Mouse (Mus musculus): Measurements from ENCODE around the gene Zfp853.

The Zfp853 gene

DNA sequence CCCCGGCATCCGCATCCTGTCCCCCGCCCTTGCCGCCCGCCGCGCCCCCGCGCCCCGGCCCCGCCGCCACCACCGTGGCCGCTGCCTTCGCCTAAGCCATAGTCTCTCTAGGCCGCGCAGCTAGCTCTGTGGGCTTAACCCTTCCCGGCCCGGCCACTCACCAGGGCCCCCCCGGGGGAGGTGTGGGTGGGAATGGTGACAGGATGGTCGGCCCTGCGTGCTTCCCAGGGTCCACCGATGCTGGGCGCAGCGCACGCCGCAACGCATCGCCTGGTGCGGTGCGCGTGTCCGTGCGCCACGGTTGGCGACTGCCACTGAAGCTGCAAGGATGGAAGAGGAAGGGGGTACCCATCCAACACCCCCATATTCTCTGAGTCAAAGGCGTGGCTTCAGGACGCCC is at the start of gene Zfp853:
TSS of gene Zfp853 (minus strand) at position 220 of the 400 bp plus-strand sequence.
- no peak for DNase-seq (ENCODE audit: extremely low read depth, low read depth)

DNA sequence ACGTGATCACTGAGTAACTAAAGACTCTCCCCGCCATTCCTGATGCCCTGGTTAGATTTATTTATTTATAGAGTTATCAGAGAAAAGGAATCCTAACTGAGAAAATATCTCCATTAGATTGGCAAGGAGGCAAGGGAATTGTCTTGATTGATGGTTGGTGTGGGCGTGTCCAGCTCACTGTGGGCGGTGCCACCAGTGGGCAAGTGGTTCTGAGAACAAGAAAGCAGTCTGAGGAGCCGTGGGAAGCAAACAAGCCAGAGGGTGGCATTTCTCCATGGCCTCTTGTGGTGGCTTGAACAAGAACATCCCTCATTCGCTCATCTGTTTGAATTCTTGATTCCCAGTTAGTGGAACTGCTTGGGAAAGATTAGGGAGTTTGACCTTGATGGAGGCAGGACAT is 46.2 kb upstream of the Zfp853 start:
- DNase-seq (ENCODE audit: extremely low read depth, low read depth), result no peak

DNA sequence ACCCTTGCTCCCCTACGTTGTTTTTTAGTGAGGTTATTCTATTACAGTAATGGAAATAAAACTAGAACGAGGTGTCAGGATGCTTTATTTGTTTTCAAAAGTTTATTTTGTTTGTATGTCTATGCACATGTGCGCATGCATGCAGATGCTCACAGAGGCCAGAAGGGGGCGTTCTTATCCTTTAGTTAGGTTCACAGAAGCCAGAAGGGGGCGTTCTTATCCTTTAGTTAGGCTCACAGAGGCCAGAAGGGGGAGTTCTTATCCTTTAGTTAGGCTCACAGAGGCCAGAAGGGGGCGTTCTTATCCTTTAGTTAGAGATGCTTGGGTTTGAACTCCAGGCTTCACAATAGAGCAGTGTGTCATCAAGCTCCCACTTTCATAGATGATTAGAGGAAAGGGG is 43.1 kb upstream of the Zfp853 start:
- DNase-seq (ENCODE audit: extremely low read depth, low read depth), result no peak

DNA sequence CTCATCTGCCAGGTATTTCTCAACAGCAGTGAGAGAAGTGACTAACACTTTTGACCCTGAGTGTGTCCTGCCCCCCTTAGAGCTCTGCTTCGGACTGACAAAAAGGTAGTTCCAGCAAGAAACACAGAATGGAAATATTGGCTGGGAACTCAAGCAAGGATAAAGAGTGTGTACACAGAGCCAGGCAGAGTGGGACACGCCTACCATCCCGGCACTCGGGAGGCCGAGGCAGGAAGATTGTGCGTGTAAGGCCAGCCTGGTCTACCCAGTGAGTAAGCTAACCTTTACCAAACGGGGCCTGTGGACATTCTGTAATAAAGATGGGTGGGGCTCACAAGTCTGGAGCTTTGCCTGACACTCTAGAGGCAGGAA is 41.7 kb upstream of the Zfp853 start:
- DNase-seq (ENCODE audit: extremely low read depth, low read depth), result no peak

DNA sequence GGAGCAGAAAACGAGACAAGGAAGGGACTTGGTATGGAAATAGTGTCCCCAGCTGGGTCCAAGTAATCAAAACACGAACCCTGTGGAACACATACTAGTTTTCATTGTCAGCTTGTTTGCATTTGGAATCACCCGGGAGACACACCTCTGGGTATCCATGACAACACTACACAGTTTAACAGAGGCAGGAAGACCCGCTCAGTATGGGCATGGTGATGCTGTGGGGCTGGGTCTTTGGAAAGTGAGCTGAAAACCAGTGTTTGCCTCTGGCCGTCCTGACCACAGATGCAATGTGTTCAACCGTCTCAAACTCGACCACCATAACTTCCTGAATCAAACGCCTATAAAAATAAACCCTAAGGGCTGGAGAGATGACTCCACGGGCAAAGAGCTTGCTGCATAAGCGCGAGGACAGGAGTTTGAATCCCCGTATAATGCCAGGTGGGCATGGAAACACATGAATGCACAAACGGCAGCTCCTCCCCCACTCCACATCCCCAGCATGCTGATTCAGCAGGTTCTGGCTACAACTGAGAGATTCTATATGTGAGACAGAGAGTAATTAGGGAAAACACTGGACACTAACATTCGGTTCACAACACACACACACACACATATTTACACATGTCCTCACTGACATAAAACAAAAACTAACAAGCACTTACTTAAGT is 41.1 kb upstream of the Zfp853 start:
- DNase-seq (ENCODE audit: extremely low read depth, low read depth), result no peak

DNA sequence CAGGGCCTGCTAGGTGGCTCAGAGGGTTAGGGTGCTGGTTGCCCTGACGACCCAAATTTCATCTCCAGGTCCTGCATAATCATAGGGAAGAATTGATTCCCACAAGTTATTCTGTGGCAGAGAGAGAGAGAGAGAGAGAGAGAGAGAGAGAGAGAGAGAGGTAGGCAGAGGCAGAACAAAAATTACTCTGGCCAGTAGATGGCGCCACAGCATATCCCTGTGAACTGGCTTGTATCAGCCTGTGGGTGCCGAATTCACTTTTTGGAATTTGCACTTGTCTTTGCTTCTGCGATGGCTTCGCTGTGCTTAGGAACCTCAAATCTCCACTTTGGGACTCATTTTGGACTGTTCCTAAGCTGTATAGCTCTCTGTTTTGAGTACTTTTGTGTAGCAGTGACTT is 40.4 kb upstream of the Zfp853 start:
- DNase-seq (ENCODE audit: extremely low read depth, low read depth), result peak; percentile 69

DNA sequence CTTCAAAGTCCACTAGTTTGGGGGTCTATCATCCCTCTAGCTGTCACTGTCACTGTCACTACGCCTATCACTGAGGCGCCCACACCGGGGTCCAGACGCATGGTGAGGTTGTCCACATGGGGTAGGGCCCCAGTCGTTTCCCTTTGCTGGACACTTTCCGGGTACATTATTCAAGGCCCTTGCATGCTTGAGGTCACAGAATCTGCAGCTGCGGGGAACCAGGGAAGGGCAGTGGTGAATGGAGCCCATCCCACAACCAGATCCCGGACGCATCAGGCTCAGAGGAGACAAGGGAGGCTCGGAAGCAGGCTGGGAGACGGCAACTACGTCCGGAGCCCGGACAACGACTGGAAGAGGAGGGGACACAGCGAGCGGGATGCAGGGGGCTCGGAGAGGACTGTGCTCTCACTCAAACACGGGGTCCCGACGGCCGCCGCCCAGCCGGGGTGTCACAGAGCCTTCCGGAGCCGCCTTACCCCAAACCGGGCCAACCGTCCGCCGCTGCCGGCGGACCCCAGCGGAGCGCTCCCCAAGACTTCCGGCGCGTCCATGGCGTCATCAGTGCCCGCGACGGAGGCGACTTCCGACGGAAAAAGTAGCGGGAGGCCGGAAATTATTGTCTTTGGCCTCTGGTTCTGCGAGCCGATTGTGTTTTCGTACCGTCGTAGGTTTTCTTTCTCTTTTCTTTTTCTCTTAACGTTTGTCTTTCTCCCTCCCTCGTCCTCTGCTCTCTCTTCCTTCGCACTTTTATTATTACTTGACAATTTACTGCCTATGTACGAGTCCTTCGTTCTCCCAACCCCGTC is 35.5 kb upstream of the Zfp853 start, which contains the start of gene Zdhhc4:
TSS of gene Zdhhc4 (minus strand) at position 567 of the 806 bp plus-strand sequence.
- peak; percentile 63 for DNase-seq (ENCODE audit: extremely low read depth, low read depth)

DNA sequence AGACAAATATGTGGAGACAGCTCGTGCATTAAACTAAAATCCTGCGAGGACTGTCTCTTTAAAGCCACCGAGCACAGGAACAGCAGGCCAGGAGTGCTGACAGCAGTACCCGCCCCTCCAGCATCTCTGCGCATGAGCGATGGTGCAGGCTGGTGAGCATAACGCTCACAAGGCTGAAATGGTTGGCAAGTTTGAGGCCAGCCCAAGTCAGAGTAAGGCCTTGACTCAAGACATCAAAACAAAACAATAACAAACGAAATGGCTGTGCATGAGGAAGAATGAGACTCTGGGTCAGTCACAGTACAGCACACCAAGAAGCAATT is 23.8 kb upstream of the Zfp853 start:
- no peak for DNase-seq (ENCODE audit: extremely low read depth, low read depth)

DNA sequence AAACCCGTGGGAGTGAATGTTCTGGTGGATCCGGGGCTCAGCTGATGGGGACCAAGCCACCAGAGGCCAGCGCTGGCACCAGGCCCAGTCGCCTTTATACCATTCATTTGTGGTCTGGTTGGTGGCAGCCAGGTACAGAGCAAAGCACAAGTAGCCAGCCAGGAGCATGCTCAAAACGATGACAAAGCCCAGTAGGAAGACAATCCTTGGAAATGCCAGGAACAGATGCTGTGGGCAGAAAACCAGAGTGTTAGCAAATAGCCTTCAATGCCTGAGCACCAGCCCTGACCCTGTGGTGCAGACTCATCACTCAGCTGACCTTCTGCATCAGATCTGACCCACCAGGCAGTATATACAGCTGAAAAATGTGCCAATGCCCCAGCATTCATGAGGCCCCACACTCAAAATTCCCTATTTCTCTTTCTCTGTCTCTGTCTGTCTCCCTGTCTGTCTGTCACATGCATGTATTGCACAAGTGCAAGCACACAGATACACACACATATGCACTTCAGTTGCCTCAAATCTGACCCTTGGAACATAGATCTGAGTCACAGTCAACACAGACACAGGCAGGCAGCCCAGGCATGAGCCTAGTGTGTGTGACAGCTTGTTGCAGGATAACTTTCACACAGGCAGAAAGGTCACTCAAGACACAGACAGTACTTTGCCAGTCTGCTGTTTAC is 23.3 kb upstream of the Zfp853 start:
- no peak for DNase-seq (ENCODE audit: extremely low read depth, low read depth)

DNA sequence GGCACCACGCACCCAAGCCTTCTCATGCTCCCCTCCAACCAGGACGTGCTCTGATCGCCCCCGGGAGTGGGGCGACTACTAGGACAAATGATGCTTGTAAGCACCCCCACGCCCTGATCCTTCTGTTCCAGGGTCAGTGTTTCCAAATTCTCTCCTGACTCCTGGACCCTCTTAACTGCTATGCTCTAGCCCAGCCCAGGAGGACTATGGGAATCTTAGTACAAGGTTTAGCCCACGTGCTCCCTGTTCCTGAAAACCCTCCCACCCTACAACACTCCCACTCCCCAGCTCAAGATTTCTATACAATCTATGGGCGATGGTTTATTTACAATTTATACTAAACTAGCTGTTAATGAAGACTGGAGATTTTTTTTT is 22.1 kb upstream of the Zfp853 start:
- DNase-seq (ENCODE audit: extremely low read depth, low read depth), result no peak

DNA sequence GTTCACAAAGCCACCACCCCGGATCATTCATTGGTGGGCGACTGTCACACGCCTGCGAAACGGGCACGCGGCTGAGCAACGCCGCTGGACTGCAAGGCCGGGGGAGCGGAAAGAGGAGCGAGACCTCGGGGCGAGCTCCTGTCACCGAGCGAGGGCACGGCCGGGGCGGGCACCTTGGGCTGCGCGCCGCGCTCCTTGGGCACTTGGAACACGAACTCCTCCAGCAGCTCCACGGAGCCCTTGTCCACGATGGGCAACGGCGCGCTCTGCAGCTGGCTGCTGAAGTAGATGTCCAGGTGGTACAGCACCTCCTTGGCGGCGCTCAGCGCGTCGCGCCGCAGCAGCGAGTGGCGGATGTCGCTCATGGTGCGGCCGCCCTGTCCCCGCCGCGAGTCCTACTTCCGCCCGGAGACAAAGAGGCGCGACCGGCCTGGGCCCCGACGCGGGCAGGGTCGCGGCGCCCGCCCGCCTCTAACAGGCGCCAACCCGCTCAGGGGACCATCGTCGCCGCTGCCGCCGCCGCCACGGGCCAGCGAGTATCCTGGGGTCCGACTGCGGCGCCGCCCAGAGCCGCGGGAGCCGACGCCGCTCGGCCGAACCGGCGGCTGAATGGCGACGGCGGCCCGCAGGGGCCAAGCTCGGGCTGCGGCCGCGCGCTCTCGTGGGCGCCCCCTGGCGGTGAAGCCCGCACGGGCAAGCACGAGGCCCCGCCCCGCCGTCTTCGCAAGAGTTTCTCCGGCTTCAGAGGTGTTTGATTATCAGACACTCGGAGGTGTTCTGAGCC is 21.5 kb upstream of the Zfp853 start, which contains the start of gene E130309D02Rik:
TSS of gene E130309D02Rik (minus strand) at position 631 of the 784 bp plus-strand sequence.
- peak; percentile 38 for DNase-seq (ENCODE audit: extremely low read depth, low read depth)

DNA sequence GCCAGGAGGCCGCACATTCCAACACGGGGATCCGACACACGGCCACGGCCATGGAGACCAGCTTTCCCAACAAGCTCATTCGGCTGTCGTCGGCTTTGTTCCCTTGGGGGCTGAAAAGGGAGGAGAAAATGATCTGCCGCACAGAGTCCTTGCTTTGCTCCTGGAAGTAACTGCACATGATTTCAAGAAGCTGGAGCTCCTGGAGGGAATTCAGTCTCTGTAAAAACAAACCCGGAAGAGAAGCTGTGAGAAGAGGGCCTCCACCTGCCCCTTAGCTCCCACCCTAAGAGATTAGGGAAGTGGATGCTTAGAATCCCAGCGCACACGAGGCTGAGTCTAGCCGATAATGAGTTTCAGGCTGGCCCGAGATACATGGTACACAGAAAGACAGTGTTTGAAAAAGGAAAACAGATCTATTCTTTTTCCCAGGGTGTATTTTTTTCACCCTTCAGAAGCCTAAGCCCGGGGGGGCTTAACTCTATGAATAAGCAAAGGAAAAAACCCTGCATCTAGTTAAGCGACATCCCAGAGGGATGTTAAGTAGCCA is 20.8 kb upstream of the Zfp853 start:
- DNase-seq (ENCODE audit: extremely low read depth, low read depth), result peak; percentile 71

DNA sequence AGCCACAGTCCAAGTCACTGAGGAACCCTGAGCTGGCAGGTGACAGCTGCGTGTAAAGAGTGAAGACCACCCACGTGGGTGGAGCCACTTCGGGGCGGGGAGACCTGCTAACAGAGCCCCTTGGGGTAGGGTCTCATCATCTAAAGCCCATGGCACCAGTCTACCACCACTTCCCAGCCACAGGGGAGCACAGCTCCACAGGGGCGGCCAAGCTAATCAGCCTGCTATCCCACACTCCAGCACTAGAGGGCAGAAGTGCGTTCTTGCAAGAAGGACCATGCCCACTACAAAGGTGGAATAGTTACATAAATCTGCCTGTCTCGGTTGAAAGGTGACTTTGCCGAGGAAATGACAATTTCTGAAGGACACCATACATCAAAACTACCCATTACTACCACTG is 18.5 kb upstream of the Zfp853 start:
- DNase-seq (ENCODE audit: extremely low read depth, low read depth), result peak; percentile 50

DNA sequence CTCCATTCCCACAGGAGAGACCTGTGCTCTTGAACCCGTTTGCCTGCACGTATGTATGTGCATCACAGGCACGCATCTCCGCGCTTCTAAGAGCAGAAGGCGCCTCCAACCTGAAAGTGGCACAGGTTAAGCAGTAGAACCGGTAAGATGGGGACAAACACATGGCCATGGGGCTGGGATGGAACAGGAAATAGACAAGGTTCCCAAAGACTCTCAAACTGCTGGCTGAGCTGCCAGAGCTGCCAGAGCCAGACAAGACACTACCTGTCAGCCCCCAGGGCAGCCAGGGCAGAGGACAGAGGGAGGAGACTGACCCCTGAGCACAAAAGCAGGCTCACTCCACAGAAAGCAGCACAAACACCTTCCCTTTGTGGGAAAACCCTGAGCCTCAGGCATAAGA is 16.5 kb upstream of the Zfp853 start:
- DNase-seq (ENCODE audit: extremely low read depth, low read depth), result no peak

DNA sequence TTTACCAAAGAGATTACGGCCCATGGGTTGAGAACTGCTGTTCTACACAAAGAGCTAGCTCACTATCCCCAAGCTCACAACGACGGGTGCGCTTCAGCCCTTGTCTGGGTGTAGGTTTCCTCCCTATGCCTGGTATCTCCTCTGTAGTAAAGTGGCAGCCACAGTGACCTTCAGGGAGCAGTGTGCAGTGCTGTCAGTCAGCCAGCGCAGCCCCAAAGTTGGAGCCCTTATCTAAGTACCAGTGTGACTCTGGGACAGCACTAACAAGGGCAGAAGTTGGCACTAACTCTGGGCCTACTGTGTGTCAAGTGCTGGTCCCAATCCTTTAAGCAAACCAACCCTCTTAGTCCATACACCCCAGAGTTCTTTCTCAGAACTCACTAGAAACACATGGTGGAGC is 15.4 kb upstream of the Zfp853 start:
- no peak for DNase-seq (ENCODE audit: extremely low read depth, low read depth)

DNA sequence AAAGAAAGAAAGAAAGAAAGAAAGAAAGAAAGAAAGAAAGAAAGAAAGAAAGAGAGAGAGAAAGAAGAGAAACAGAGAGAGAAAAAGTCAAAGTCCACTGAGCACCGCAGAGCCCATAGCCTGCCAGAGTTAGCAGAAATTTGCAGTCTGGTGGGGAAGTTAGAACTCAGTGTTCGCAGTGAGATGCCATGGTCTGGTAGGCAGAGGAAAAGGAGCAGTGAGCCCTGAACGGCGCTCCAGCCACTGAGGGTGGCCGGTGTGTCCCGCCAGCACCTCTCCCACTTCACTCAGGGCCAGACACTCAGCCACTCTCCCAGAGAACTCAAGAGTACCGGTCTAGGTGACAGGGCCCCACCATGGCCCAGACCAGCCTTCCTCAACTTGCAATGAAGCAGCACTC is 10.8 kb upstream of the Zfp853 start:
- DNase-seq (ENCODE audit: extremely low read depth, low read depth), result no peak

DNA sequence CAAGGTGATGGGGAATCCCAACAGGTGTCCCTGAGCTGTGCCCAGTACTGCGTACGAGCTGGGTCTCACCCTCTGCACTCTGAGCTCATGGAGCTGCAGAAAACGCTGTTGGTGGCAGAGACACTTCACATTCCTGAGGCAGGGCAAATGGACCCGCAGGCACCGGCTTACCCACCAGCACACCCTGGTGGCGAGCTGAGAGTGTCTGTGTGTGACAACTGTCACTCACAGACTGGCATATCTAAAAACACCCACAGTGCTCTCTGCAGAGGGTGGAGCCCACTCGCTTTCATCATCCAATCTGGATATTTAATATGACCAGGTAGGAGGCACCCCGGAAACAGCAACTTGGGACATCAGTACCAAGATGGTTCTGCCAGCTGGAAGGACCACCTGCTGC is 7.9 kb upstream of the Zfp853 start:
- DNase-seq (ENCODE audit: extremely low read depth, low read depth), result no peak

DNA sequence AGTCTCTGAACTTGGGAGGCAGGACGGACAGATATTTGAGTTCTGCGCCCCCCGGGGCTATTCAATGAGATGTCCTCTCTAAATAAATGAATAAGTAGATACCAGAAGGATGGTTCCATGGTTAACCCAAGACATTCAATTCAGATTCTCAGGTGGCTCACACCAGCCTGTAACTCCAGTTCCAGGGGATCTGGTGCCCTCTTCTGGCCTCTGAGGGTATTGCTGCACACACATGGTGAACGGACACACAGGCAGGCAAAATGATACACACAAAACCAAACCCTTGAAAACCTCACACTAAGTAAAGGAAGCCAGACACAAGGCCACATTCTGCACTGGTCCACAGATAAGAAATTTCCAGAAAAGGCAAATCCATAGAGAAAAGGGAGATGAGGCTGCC is 6.3 kb upstream of the Zfp853 start:
- no peak for DNase-seq (ENCODE audit: extremely low read depth, low read depth)

DNA sequence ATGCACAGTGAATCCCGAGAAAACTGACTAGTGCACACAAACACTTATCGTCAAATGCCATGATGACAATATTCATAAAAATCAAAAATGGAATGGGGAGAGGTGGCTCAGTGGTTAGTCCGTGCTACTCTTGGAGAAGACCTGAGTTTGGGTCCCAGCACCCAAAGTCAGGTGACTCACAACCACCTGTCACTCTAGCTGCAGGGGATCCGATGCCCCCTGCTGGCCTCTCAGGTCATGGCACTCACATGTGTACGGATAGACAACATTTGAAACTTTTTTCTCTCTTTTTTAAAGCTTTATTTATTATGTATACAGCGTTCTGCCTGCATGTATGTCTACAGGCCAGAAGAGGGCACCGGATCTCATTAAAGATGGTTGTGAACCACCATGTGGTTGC is 5.0 kb upstream of the Zfp853 start:
- DNase-seq (ENCODE audit: extremely low read depth, low read depth), result no peak

DNA sequence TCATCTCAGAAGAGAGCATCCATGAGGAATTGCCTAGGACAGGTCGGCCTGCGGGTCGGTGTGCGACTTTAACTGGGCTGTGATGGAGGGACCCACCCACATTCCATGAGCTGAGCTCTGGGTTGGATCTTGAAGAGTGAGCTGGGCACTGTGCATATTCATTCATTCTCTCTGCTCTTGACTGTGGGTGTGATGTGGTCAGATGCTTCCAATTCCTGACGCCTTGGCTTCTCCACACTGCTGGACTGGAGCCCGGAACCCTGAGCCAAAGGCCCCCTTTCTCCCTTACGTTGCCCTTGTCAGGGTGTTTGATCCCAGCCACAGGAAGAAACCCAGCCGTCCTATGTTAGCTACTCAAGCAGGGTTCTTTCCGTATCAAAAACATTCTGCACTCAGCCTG is 4.6 kb upstream of the Zfp853 start:
- DNase-seq (ENCODE audit: extremely low read depth, low read depth), result no peak

DNA sequence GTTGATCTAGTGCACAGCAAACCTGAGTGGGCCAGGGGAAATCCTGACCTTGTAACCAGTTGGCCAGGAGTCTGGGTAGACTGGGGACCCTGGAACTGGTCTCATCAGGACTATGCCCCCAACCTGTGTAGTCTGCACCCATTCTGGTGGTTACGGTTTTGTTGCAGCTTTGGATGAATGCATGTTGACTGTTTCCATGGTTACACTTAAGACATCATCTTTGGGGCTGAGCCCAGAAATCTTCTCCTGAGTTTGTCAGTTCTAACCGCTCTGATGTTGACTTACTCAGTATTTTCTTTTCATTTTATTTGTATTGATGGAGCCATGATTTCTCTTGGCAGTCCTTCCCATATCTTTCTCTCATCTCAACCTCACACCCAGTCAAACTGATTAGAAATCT is 1.9 kb upstream of the Zfp853 start:
- no peak for DNase-seq (ENCODE audit: extremely low read depth, low read depth)
